ENCODE assay signal across 8 mouse cellular contexts in the genomic region with DNA sequence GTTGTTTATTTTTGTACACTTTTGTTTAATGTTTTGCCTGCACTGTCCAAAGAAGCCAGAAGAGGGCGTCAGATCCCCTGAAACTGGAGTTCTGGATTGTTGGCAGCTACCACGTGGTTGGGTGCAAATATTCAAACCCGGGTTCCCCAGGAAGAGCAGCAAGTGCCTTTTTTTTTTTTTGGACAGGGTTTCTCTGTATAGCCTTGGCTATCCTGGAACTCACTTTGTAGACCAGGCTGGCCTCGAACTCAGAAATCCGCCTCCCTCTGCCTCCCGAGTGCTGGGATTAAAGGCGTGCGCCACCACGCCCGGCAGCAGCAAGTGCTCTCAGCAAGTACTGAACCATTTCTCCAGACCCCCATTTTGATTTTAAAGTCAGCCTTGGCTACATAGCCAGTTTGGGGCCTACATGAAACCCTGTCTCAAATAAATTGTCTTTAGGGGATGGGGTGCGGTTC. TPM values are rescaled to one million over a fixed set of nuclear protein-coding genes. Genes with fewer than 3 reads are reported as not detected.
A peak's percentile ranks its signal among the peaks of the same experiment; 100 is the strongest.
DNase-seq lines count a peak whose midpoint lies in the region; ATAC-seq and TF ChIP-seq lines count a peak whose summit lies in the region.
"Not testable (repeated sequence)": the region's sequence is repeated elsewhere in the genome, so short reads cannot be mapped to it uniquely, and the experiment has no call there.
"Had no signal": no experiment of that assay in that cellular context is flagged by ENCODE, and none has a peak within 500 bp of the region (broad histone marks: within the 10 kb centered on the region; RNA-seq: fewer than 3 reads in every experiment).

No protein-coding gene starts in this region.

- DNase-seq in R1 (ENCODE audit: low read depth, low spot score), result peak; percentile 91
- peak; percentile 56 for DNase-seq in cerebellum, adult 9-11 months
- DNase-seq in gastrocnemius, postnatal 10 days, result peak; percentile 56
- DNase-seq in hindbrain, embryonic 14.5 days (ENCODE audit: low spot score); left cerebral cortex, adult 2 months (ENCODE audit: extremely low spot score in 1 of 2, low spot score in 2 of 2): not testable (repeated sequence)
- peak; percentile 81 for DNase-seq in lung, postnatal 10 days
- DNase-seq in spleen, adult 2 months (ENCODE audit: low read depth in 1 of 2, low spot score in 2 of 2), result peak in 1 of 2 experiments; percentile 35

- not testable (repeated sequence) for H3K4me3 ChIP-seq in hindbrain, embryonic 14.5 days (replicated peaks; ENCODE audit: low read length); left cerebral cortex, adult 2 months; spleen, adult 2 months (ENCODE audit: extremely low read depth, insufficient read depth, insufficient read length)

- not testable (repeated sequence) for H3K4me1 ChIP-seq in hindbrain, embryonic 14.5 days (replicated peaks; ENCODE audit: control insufficient read depth, insufficient read depth, low read length)
- H3K4me1 ChIP-seq in spleen, adult 2 months (ENCODE audit: control insufficient read depth, insufficient read depth, insufficient read length), result peaks cover 10% of the 10 kb centered on the region

- not testable (repeated sequence) for H3K27ac ChIP-seq in hindbrain, embryonic 14.5 days; spleen, adult 2 months (ENCODE audit: insufficient read depth, low read length)
- H3K27ac ChIP-seq in left cerebral cortex, adult 2 months, result peak overlapping the region; percentile 88

- H3K4me2 ChIP-seq in hindbrain, embryonic 14.5 days (replicated peaks), result peak overlapping the region; percentile 37; the same call in 1 of the 2 replicates

- not testable (repeated sequence) for H3K36me3 ChIP-seq in hindbrain, embryonic 14.5 days (replicated peaks; ENCODE audit: control insufficient read depth, insufficient read depth); spleen, adult 2 months (ENCODE audit: control insufficient read depth, insufficient read depth, low read length)

- not testable (repeated sequence) for TF ChIP-seq POLR2A in spleen, adult 2 months (IDR thresholded peaks at IDR 0.05; ENCODE audit: low read depth, low read length)

- intact Hi-C loops in left cerebral cortex, adult 2 months (cut with DNase I), result loop anchor here (2.0 kb wide), 1 partner anchor 29 kb away; no protein-coding TSS in a partner anchor

- ATAC-seq in hindbrain, embryonic 14.5 days (ENCODE audit: low FRiP score), result not testable (repeated sequence)

- H3K9ac ChIP-seq in hindbrain, embryonic 14.5 days, result not testable (repeated sequence)

- H3K27me3 ChIP-seq in hindbrain, embryonic 14.5 days (ENCODE audit: control insufficient read depth, insufficient read depth, low read length); spleen, adult 2 months (ENCODE audit: control insufficient read depth, insufficient read depth, low read length): not testable (repeated sequence)

- TF ChIP-seq CTCF in left cerebral cortex, adult 2 months (IDR thresholded peaks at IDR 0.05), result peak; percentile 54
- peak; percentile 24; the same call in 1 of the 2 replicates for TF ChIP-seq CTCF in spleen, adult 2 months (IDR thresholded peaks at IDR 0.05; ENCODE audit: extremely low read depth, insufficient read depth, insufficient read length, insufficient replicate concordance)

- not testable (repeated sequence) for H3K9me3 ChIP-seq in hindbrain, embryonic 14.5 days (ENCODE audit: control insufficient read depth, low read length)

- WGBS in hindbrain, embryonic 14.5 days, result 78% methylated on average over 11 of the region's 11 CpGs
- 68% methylated on average over 11 of the region's 11 CpGs for WGBS in spleen, adult 2 months

RNA-seq across cellular contexts. Expression of gene Tex44, which starts 45.4 kb away (rescaled TPM):
- not detected for total RNA-seq in gastrocnemius, postnatal 10 days (2021)
- polyA plus RNA-seq in hindbrain, embryonic 14.5 days (2014; fragmentation: Nextera tagmentation; extraction: Ambion mirVana), result not detected in 2 replicates
- not detected for total RNA-seq in left cerebral cortex, adult 2 months (2021)
- polyA plus RNA-seq in spleen, adult 2 months (2012; rRNA removed), result not detected in 2 replicates
- total RNA-seq: layer of hippocampus, postnatal 36 days had no signal

RNA-seq across cellular contexts. Expression of gene Nmur1, which starts 45.5 kb away (rescaled TPM):
- not detected for total RNA-seq in gastrocnemius, postnatal 10 days (2021)
- polyA plus RNA-seq in hindbrain, embryonic 14.5 days (2014; fragmentation: Nextera tagmentation; extraction: Ambion mirVana), result not detected in 2 replicates
- not detected for total RNA-seq in left cerebral cortex, adult 2 months (2021)
- polyA plus RNA-seq in spleen, adult 2 months (2012; rRNA removed), result 0.11 and 0.34 TPM in 2 replicates
- total RNA-seq: layer of hippocampus, postnatal 36 days had no signal

RNA-seq across cellular contexts. Expression of gene Ptma, which starts 55.0 kb away (rescaled TPM):
- 100 to 1,000 TPM; 358 to 428 TPM for total RNA-seq in gastrocnemius, postnatal 10 days (2021)
- 1,567 and 1,692 TPM in 2 replicates for polyA plus RNA-seq in hindbrain, embryonic 14.5 days (2014; fragmentation: Nextera tagmentation; extraction: Ambion mirVana)
- total RNA-seq in left cerebral cortex, adult 2 months (2021), result 100 to 1,000 TPM; 353 to 363 TPM
- 915 and 918 TPM in 2 replicates for polyA plus RNA-seq in spleen, adult 2 months (2012; rRNA removed)
